Mouse (Mus musculus) ES-Bruce4 (cell line): Measurements from ENCODE around the gene Ktn1.

Source experiments
- CTCF ChIP-seq: IDR thresholded peaks from one replicate; pipeline ENCODE4 v1.8.1; 2011; ENCODE audit warnings: low read depth, low read length
- EP300 ChIP-seq: IDR thresholded peaks from 2 replicates; pipeline ENCODE4 v1.6.1; 2011; ENCODE audit warnings: low read depth, low read length; ENCODE audit not compliant: insufficient read depth
- POLR2A ChIP-seq: IDR thresholded peaks from one replicate; pipeline ENCODE4 v1.8.1; 2011; ENCODE audit warnings: low read length; ENCODE audit not compliant: insufficient read depth

DNA sequence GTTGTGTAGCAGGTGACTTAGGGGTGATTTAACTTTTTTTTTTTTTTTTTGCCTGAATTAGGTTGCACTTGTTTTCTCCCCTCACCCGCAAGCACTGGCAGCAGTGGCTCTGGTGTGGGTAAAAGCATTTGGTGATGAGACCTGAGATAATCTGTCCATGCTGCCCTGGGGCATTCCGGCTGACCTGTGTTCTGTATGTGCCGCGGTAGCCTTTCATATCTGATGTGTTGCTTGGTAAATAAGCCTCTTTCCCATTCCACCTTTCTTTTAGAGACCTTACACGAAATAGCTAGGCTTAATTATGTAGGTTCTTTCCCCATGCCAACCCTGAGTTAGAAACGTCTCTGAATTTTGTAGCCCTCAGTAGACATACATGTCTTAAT, 2.1 kb downstream of the Ktn1 start:
- TF ChIP-seq POLR2A (no peak), CTCF (no peak), EP300 (no peak)
